In genomic region chr3:51912214-51912613, GRCm38 (mm10) we compare ENCODE assay signal across 15 mouse cellular contexts.
DNase-seq lines count a peak whose midpoint lies in the region; ATAC-seq and TF ChIP-seq lines count a peak whose summit lies in the region.
"Had no signal": no experiment of that assay in that cellular context is flagged by ENCODE, and none has a peak within 500 bp of the region (broad histone marks: within the 10 kb centered on the region; RNA-seq: fewer than 3 reads in every experiment).

No protein-coding gene starts in this region.

- no peak for TF ChIP-seq EP300 in heart, adult 2 months (IDR thresholded peaks at IDR 0.05; ENCODE audit: insufficient read depth, low read depth, low read length)

- intact Hi-C loops in heart, adult 2 months (cut with DNase I), result loop anchor here (10.0 kb wide), 1 partner anchor 207 kb away; no protein-coding TSS in a partner anchor
- intact Hi-C loops in gastrocnemius, adult 2 months (cut with DNase I), result no loop called here

- no peak overlapping the region for H3K4me2 ChIP-seq in heart, embryonic 12.5 days
- H3K4me2 ChIP-seq in limb, embryonic 14.5 days (replicated peaks; ENCODE audit: low read depth, low read length, severe bottlenecking), result no peak overlapping the region
- H3K4me2 ChIP-seq: heart, embryonic 15.5 days had no signal

- H3K4me1 ChIP-seq in heart, adult 2 months (ENCODE audit: control insufficient read depth, insufficient read depth, low read length), result peaks cover 9% of the 10 kb centered on the region
- H3K4me1 ChIP-seq in heart, embryonic 12.5 days (replicated peaks), result peaks cover 58% of the 10 kb centered on the region
- H3K4me1 ChIP-seq in limb, embryonic 14.5 days (ENCODE audit: control insufficient read depth, insufficient read depth, low read length), result peaks cover 29% of the 10 kb centered on the region
- H3K4me1 ChIP-seq in limb, embryonic 10.5 days, result peaks cover 46% of the 10 kb centered on the region

- TF ChIP-seq POLR2A in heart, adult 2 months (IDR thresholded peaks at IDR 0.05; ENCODE audit: insufficient read depth, low read depth, low read length), result no peak
- no peak for TF ChIP-seq POLR2A in limb, embryonic 14.5 days (IDR thresholded peaks at IDR 0.05; ENCODE audit: borderline replicate concordance, extremely low read depth, insufficient read depth, insufficient read length)

- no peak for TF ChIP-seq CTCF in heart, adult 2 months (IDR thresholded peaks at IDR 0.05)
- TF ChIP-seq CTCF in gastrocnemius, adult 2 months (IDR thresholded peaks at IDR 0.05), result no peak

- no peaks in the 10 kb centered on the region for H3K79me2 ChIP-seq in heart, adult 2 months (replicated peaks; ENCODE audit: control insufficient read depth, insufficient read depth, low read length)

- no peaks in the 10 kb centered on the region for H3K36me3 ChIP-seq in heart, adult 2 months (ENCODE audit: control insufficient read depth, insufficient read depth, low read length)
- no peaks in the 10 kb centered on the region for H3K36me3 ChIP-seq in heart, embryonic 12.5 days
- H3K36me3 ChIP-seq in limb, embryonic 14.5 days (ENCODE audit: control insufficient read depth, insufficient read depth, low read length), result no peaks in the 10 kb centered on the region
- H3K36me3 ChIP-seq in limb, embryonic 10.5 days, result no peaks in the 10 kb centered on the region
- H3K36me3 ChIP-seq: heart, embryonic 15.5 days had no signal

- ATAC-seq in heart, embryonic 12.5 days (ENCODE audit: insufficient number of reproducible peaks, low FRiP score), result no peak
- no peak for ATAC-seq in limb, embryonic 14.5 days (ENCODE audit: low FRiP score, low read depth)
- ATAC-seq: forebrain, embryonic 16.5 days had no signal

- H3K27me3 ChIP-seq in heart, adult 2 months (ENCODE audit: control insufficient read depth, insufficient read depth, low read length), result no peaks in the 10 kb centered on the region
- no peaks in the 10 kb centered on the region for H3K27me3 ChIP-seq in heart, embryonic 12.5 days (replicated peaks)
- H3K27me3 ChIP-seq in limb, embryonic 14.5 days (ENCODE audit: control insufficient read depth, insufficient read depth, low read length), result no peaks in the 10 kb centered on the region
- no peaks in the 10 kb centered on the region for H3K27me3 ChIP-seq in limb, embryonic 10.5 days (ENCODE audit: low read depth, poor library complexity, severe bottlenecking)
- H3K27me3 ChIP-seq: CH12.LX; heart, embryonic 15.5 days had no signal

- WGBS in heart, adult 2 months, result 26% methylated on average over 8 of the region's 8 CpGs
- WGBS in heart, embryonic 12.5 days, result 51% methylated on average over 8 of the region's 8 CpGs
- WGBS in limb, embryonic 14.5 days, result 67% methylated on average over 8 of the region's 8 CpGs
- WGBS in limb, embryonic 10.5 days, result 77% methylated on average over 8 of the region's 8 CpGs

- peak overlapping the region; percentile 4; the same call in 1 of the 2 replicates for H3K4me3 ChIP-seq in heart, adult 2 months
- no peak overlapping the region for H3K4me3 ChIP-seq in heart, embryonic 12.5 days
- no peak overlapping the region for H3K4me3 ChIP-seq in limb, embryonic 14.5 days (replicated peaks; ENCODE audit: low read length)
- no peak overlapping the region for H3K4me3 ChIP-seq in limb, embryonic 10.5 days
- peak overlapping the region; percentile 41; the same call in 1 of the 2 replicates for H3K4me3 ChIP-seq in gastrocnemius, adult 2 months
- H3K4me3 ChIP-seq: heart, embryonic 15.5 days; left cerebral cortex, adult 2 months; myocyte had no signal

- 0 out of 2 replicates have a peak overlapping the region, but pooled peaks have one; percentile 8 for H3K9ac ChIP-seq in heart, adult 2 months (ENCODE audit: low read depth, low read length)
- H3K9ac ChIP-seq in heart, embryonic 12.5 days, result no peak overlapping the region
- H3K9ac ChIP-seq in limb, embryonic 14.5 days (ENCODE audit: low read depth, low read length, severe bottlenecking), result no peak overlapping the region
- H3K9ac ChIP-seq: heart, embryonic 15.5 days; liver, embryonic 14.5 days had no signal

- H3K27ac ChIP-seq in heart, adult 2 months, result no peak overlapping the region
- no peak overlapping the region for H3K27ac ChIP-seq in heart, embryonic 12.5 days (ENCODE audit: poor library complexity, severe bottlenecking)
- no peak overlapping the region for H3K27ac ChIP-seq in limb, embryonic 14.5 days (replicated peaks; ENCODE audit: low read depth, low read length)
- no peak overlapping the region; the same call in 1 of the 2 replicates for H3K27ac ChIP-seq in limb, embryonic 10.5 days
- H3K27ac ChIP-seq in gastrocnemius, adult 2 months, result no peak overlapping the region
- H3K27ac ChIP-seq: heart, embryonic 15.5 days; left cerebral cortex, adult 2 months; liver, embryonic 14.5 days had no signal

- no peaks in the 10 kb centered on the region for H3K9me3 ChIP-seq in heart, embryonic 12.5 days (replicated peaks)
- H3K9me3 ChIP-seq in limb, embryonic 14.5 days (ENCODE audit: control insufficient read depth, low read length), result no peaks in the 10 kb centered on the region
- H3K9me3 ChIP-seq in limb, embryonic 10.5 days (replicated peaks), result no peaks in the 10 kb centered on the region
- H3K9me3 ChIP-seq: heart, embryonic 15.5 days had no signal

- DNase-seq in heart, adult 2 months, result peak in 1 of 2 experiments; percentile 63
- DNase-seq in limb, embryonic 14.5 days (ENCODE audit: low spot score), result peak; percentile 10
- DNase-seq in limb, embryonic 10.5 days (ENCODE audit: low spot score), result no peak
- DNase-seq in gastrocnemius, adult 2 months, result peak; percentile 58
- DNase-seq in heart, postnatal 4 days, result peak; percentile 65
- DNase-seq in spleen, adult 18-20 months, result no peak
- DNase-seq: adrenal gland, postnatal 25 days; cerebellum, adult 11 months had no signal

Comparison
In these comparisons a context has a peak if more than half of its experiments do, and no peak if none do; other contexts are left out.
1. DNase-seq: peak in limb, embryonic 14.5 days (single experiment), gastrocnemius, adult 2 months (single experiment) and heart, postnatal 4 days (single experiment); none in limb, embryonic 10.5 days (single experiment) and spleen, adult 18-20 months (0 of 2).
2. H3K4me3 ChIP-seq: peak in heart, adult 2 months (single experiment) and gastrocnemius, adult 2 months (single experiment); none in heart, embryonic 12.5 days (single experiment), limb, embryonic 14.5 days (single experiment) and limb, embryonic 10.5 days (single experiment).